Mouse (Mus musculus) T-cell, adult 2 months (primary cell): ENCODE measurements around the gene Hrh3.

Experiments used
- DNase-seq: peaks from one replicate; pipeline ENCODE4 v3.0.0; 2022; ENCODE audit warnings: low spot score

Hrh3 gene

DNA sequence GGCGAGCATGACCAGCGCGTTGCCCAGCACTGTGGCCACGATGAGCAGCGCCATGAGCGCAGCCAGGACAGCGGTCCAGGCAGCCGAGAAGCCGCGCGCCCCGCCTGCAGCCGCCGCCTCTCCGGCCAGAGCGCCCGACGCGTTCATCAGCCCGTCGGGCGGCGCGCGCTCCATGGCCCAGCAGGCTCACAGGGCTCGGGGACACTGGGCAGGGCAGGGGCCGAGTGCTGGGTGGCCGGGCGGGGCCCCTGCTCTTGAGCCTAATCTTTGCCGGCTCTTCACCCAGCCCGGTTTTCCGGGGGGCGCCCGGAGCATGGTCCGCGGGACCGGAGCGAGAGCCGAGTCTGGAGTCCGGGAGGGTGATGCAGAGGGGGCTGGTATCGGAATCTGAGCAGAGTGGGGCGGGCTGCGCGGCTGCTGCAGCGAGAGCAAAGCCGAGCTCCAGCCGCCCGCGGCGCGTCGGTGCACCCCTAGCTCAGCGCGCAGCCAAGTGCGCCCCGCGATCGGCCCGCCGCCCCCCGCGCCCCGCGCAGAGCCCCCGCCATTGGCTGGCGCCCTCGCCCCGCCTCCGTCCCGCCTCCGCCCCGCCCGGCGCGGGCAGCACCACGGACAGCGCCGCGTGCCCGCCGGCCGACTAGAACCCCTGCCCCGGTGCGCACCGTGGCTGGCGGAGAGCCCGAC lies at the start of gene Hrh3:
Gene Hrh3, minus strand, starts transcription at position 511 of the 681 bp plus-strand sequence.
- DNase-seq = peak; percentile 42

DNA sequence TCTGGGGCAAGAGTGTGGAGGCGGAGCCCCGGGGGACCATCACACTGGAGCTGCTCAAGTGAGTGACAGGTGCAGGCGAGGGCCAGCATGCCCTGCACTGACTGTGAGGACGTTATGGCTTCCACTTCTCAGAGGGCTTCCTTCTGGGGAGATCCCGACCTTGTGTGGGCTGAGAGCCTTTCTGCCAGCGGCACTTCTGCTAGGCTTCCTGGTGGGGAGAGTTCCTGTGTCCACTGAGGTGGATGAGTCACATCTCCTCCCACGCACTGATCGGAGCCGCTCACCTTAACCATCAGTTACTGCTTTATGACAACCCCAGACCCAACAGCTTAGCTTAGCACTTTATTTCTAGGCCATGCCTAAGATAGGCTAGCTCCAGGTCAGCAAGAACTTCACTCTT lies 44.3 kb upstream of the Hrh3 start:
- DNase-seq = no peak

- DNase-seq = no peak
Observed at GRCm38 (mm10) chr2:180147379-180147778, 43.1 kb upstream of the Hrh3 start.

GRCm38 (mm10) chr2:180146091-180146490 lies 41.8 kb upstream of the Hrh3 start:
- no peak for DNase-seq

- DNase-seq = no peak
Observed at GRCm38 (mm10) chr2:180135414-180135813, 31.1 kb upstream of the Hrh3 start.

DNA sequence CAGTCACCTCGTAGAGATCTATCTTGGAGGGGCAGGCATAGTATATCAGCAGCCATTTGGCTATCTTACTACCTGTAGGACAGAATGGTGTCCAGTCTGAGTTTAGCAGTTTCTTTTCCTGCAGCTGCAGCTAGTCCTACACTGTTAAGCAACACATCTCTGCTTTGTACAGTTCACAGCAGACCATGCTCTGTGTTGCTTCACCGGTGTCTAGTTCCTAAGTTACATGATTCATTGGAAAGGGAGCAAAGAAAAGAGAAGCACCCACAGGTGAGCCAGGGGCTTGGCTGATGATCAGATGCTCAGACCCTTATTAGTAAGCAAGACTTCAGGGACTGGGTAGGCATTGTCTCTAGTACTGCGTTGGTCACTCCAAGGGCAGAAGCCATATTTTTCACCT lies 29.6 kb upstream of the Hrh3 start:
- no peak for DNase-seq

- no peak for DNase-seq
Observed at GRCm38 (mm10) chr2:180133231-180133630, 28.9 kb upstream of the Hrh3 start.

GRCm38 (mm10) chr2:180127675-180128074 lies 23.4 kb upstream of the Hrh3 start:
- no peak for DNase-seq

DNA sequence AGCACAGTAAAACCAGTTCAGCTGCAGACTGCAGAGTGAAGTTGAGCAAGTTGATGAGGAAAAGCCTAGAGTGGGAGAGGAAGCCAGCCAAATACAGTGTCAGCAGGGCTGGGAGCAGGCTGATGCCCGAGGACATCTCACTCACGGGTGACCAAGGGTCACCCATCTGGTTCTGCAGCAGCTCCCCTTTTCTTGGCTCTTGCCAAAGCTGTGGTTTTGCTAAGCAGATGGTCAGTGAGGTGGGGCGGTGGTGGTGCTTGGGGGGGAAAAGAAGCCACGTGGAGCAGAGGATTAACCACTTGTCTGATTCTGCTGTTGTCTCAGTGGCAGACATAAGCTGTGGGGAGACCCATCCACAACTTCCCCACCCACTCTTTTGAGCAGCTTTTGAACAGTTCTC lies 21.9 kb upstream of the Hrh3 start:
- no peak for DNase-seq

DNA sequence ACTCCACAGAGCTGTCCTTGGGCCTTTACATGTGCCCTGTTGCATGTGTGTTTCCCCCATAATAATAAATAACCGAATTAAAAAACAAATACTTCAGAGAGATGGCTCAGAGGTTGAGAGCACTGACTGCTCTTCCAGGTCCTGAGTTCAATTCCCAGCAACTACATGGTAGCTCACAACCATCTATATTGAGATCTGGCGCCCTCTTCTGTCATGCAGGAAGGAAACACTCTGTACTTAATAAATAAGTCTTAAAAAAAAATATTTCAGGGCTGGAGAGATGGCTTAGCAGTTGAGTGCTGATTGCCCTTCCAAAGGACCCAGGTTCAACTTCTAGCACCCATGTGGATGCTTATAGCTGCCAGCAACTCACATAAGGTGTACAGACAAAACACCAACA lies 19.9 kb upstream of the Hrh3 start:
- no peak for DNase-seq

- no peak for DNase-seq
Observed at GRCm38 (mm10) chr2:180120292-180120761, 16.0 kb upstream of the Hrh3 start.

DNA sequence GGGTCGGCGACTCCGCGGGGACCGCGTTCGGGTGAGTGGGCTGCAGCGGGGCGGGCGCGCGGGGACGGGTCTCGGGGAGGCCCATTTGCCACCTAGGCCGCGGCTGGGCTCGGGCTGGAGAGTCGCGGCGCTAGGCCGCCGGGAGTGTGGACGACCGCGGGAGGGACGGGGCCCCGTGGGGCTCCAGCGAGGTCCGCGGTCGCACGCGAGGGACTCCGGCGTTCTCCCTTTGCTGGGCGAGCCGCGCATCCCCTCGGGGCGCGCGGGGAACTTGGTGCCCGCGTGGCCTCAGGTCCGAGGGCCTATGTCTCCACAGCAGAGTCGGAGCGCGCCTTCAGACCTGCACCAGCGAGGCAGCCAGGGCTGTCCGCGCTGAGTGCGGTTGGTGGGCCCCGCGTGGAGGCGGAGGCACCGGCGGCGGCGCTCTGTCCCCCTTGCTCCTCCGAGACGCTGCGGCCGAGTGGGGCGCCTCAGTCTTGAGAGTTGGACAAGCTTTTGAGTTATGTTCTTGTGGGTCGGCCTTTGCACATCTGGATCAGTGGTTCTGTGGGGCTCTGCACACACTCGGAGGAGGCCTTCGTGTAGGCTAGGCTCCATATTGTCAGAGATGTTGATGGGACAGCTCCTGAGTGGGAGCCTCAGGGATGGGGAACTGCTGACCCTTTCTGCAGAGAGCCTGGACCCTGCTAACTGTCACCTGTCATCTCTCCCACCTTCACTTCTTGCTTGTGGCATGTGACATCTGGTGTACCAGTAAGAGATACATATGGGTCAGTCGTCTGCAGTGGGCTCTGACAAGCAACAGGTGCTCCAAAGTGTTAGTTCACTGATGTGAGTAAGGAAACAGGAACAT lies 15.4 kb upstream of the Hrh3 start:
- no peak for DNase-seq

DNA sequence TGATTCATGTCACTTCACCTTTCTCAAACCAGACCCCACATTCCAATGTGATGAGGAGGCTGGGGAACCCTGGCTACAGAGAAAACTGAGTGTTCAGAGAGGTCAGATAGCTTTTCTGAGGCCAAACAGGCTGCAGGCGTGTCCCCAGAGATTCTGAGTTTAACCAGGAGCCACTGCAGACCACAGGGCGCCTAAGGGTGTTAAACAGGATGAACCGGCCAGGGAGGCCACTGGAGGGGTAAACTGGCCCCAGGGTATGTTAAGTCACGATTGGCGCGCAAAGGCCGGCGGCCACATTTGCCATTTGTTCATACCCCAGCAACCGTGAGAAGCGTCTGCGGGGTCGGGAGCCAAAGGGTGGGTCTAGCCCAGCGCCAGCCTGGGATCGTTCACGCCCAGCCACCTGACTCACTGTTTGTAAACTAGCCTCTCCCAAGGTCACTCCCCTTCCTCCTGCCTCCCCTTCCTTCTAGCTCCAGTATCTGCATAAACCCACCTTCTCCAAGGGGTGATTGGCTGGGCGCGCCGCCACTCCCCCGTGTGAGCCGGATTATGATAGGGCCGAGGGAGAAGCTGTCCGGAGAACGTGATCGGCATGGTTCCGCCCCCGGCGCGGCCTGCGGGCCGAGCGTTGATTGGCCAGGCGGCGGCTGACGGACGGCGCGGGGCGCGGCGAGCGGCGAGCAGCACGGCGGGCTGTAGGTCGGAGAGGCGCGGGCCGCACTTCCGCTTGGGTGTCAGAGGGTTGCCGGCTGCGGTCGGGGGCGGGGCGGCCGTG lies 14.6 kb upstream of the Hrh3 start, which contains the start of gene Osbpl2:
Gene Osbpl2, plus strand, starts transcription at position 646 of the 778 bp plus-strand sequence.
- DNase-seq = peak; percentile 95

- peak; percentile 17 for DNase-seq
Observed at GRCm38 (mm10) chr2:180117485-180118194, 13.4 kb upstream of the Hrh3 start.

GRCm38 (mm10) chr2:180116741-180117484 lies 12.6 kb upstream of the Hrh3 start:
- no peak for DNase-seq

GRCm38 (mm10) chr2:180116081-180116493 lies 11.8 kb upstream of the Hrh3 start:
- DNase-seq = no peak

- no peak for DNase-seq
Observed at GRCm38 (mm10) chr2:180115279-180115678, 11.0 kb upstream of the Hrh3 start.

GRCm38 (mm10) chr2:180113909-180114890 lies 9.9 kb upstream of the Hrh3 start:
- DNase-seq = no peak

DNA sequence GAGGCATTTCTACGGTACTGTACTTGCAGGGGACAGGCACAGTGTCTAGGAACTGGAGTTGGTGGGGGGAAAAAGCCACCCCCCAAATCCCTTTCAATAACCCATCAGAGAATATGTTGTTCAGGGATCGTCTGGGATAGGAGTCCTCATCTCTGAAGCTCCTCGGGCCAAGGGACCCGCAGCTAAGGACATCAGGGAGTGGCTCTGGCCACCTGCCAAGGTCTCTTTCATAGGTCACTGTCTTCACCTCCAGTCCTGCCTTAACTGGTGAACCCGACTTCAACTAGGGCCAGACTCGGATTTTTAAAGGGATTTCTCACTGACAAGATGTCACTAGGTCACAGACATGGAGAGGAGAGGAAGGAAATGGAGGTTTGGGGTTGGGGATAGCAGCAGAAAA lies 4.0 kb upstream of the Hrh3 start:
- no peak for DNase-seq

DNA sequence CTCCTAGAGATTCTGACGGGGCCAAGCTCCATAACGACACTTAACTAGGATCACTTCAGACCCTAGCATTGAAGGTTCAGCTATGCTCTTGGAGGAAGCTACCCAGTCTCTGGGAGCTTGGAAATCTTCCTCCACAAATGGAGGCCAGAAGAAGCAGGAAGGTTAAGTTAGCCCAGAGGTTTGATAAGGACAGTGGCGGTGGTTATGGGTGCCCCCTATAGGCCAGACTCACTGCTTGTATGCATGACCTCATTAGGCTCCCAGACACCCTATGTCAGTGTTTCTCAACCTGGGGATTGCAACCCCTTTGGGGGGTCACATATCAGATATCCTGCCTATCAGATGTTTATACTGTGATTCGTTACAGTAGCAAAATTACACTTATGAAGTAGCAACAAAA lies 2.8 kb upstream of the Hrh3 start:
- no peak for DNase-seq
